Mouse (Mus musculus) stomach, embryonic 15.5 days (tissue): Measurements from ENCODE around the gene Tmem123. TPM values are rescaled to one million over a fixed set of nuclear protein-coding genes. Genes with fewer than 3 reads are reported as not detected.

Experiments used
- ATAC-seq: fragments of 200-750 bp; cut with Nextera tagmentation; 2 replicates; pipeline ENCODE4 v1.8.0; 2017; ENCODE audit warnings: low read depth, moderate number of reproducible peaks, moderate TSS enrichment; ENCODE audit not compliant: insufficient read depth, low FRiP score
- H3K27ac ChIP-seq: fragments of 300-500 bp; sonication (generic); 2 replicates; pipeline ENCODE4 v1.5.1; 2015; ENCODE audit warnings: mild to moderate bottlenecking, inconsistent platforms
- H3K27me3 ChIP-seq: fragments of 300-500 bp; sonication (generic); replicated peaks from 2 replicates; pipeline ENCODE4 v1.6.1; 2015; ENCODE audit warnings: inconsistent platforms
- H3K36me3 ChIP-seq: fragments of 300-500 bp; sonication (generic); 2 replicates; pipeline ENCODE4 v1.6.1; 2015; ENCODE audit warnings: inconsistent platforms
- H3K4me1 ChIP-seq: fragments of 300-500 bp; sonication (generic); 2 replicates; pipeline ENCODE4 v1.6.1; 2015; ENCODE audit warnings: inconsistent platforms
- H3K4me2 ChIP-seq: fragments of 300-500 bp; sonication (generic); 2 replicates; pipeline ENCODE4 v1.6.1; 2015; ENCODE audit warnings: mild to moderate bottlenecking, inconsistent platforms
- H3K4me3 ChIP-seq: fragments of 300-500 bp; sonication (generic); replicated peaks from 2 replicates; pipeline ENCODE4 v1.5.1; 2015; ENCODE audit warnings: inconsistent platforms
- H3K9ac ChIP-seq: fragments of 300-500 bp; sonication (generic); 2 replicates; pipeline ENCODE4 v1.6.1; 2015; ENCODE audit warnings: inconsistent platforms
- H3K9me3 ChIP-seq: fragments of 300-500 bp; sonication (generic); 2 replicates; pipeline ENCODE4 v1.6.1; 2016; ENCODE audit warnings: inconsistent platforms
- WGBS: fragments of 180-500 bp; shearing (Covaris S2); methylation state at CpG from one replicate; pipeline ENCODE4 v1.1.7; 2015; 5-methylcytosine and 5-hydroxymethylcytosine counted together
- polyA plus RNA-seq: library from polyadenylated mRNA; unstranded; fragments of >200 nt; fragmentation: Nextera tagmentation; extraction: Ambion mirVana; gene quantifications from 2 replicates; pipeline ENCODE4 v1.2.1, GENCODE M21; 2015

The Tmem123 gene
- polyA plus RNA-seq, 1 experiment from 2014 or later = 122 TPM

- Histone ChIP-seq H3K4me2 (no peak overlapping the region), H3K4me3 (no peak overlapping the region), H3K9me3 (no peaks in the 10 kb centered on the region), H3K4me1 (no peaks in the 10 kb centered on the region), H3K9ac (no peak overlapping the region), H3K27me3 (no peaks in the 10 kb centered on the region), H3K36me3 (peaks cover 11% of the 10 kb centered on the region), H3K27ac (no peak overlapping the region)
- 86% methylated on average over 11 of the region's 11 CpGs for WGBS
- ATAC-seq = peak; percentile 81
Observed at GRCm38 (mm10) chr9:7790580-7791084, 26.8 kb downstream of the Tmem123 start.

DNA sequence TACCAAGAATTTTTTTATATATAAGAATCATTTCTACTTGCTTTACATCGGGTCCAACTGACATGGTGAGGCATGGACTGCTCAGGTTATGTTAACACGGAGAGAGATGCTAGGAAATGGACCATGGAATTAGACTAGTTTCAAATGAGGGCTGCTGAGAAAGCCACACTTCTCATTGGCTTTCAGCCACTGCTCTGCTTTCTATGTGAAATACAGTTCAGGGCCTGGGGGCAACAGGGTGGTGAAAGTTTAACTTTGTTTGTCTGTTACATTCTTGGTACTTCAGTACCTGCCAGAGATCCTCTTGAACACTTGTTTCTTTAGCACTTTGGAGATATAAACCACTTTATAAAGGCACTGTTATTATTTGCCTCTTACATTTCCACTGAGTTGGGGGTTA, 29.7 kb downstream of the Tmem123 start:
- Histone ChIP-seq H3K27me3 (no peaks in the 10 kb centered on the region), H3K9ac (no peak overlapping the region), H3K4me2 (no peak overlapping the region), H3K27ac (no peak overlapping the region), H3K9me3 (no peaks in the 10 kb centered on the region), H3K4me1 (no peaks in the 10 kb centered on the region), H3K36me3 (peaks cover 9% of the 10 kb centered on the region), H3K4me3 (no peak overlapping the region)
- ATAC-seq = no peak
- 87% methylated on average over 2 of the region's 2 CpGs for WGBS

GRCm38 (mm10) chr9:7795581-7795980, 31.7 kb downstream of the Tmem123 start:
- no peaks in the 10 kb centered on the region for H3K27me3 ChIP-seq
- H3K36me3 ChIP-seq = peaks cover 9% of the 10 kb centered on the region
- ATAC-seq = no peak
- no peaks in the 10 kb centered on the region for H3K9me3 ChIP-seq
- no peak overlapping the region for H3K27ac ChIP-seq
- no peak overlapping the region for H3K9ac ChIP-seq
- H3K4me2 ChIP-seq = no peak overlapping the region
- H3K4me1 ChIP-seq = no peaks in the 10 kb centered on the region
- H3K4me3 ChIP-seq = no peak overlapping the region

- 76% methylated on average over 6 of the region's 6 CpGs for WGBS
- Histone ChIP-seq H3K4me2 (no peak overlapping the region), H3K27me3 (no peaks in the 10 kb centered on the region), H3K4me1 (no peaks in the 10 kb centered on the region), H3K9me3 (no peaks in the 10 kb centered on the region), H3K27ac (no peak overlapping the region), H3K9ac (no peak overlapping the region), H3K36me3 (peaks cover 8% of the 10 kb centered on the region), H3K4me3 (no peak overlapping the region)
- no peak for ATAC-seq
Observed at GRCm38 (mm10) chr9:7796129-7796864, 32.5 kb downstream of the Tmem123 start.

DNA sequence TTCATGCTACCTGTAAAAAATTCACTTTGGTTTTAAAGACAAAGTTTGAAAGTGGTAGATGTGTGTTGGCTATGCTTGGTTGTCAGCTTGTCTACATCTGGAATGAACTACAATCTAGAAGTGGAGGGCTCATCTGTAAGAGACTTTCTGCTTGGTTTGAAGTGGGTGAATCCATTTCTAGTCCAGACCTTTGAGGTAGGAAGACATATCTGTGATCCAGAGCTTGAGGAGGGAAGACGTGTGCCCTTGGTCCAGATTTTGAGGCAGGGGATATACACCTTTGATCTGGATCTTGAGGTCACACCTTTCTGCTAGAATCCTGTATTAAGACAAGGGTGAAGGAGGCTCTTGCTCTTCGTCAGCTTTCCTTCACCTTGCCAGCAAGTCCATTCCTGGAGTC, 33.7 kb downstream of the Tmem123 start:
- Histone ChIP-seq H3K27me3 (no peaks in the 10 kb centered on the region), H3K27ac (no peak overlapping the region), H3K9ac (no peak overlapping the region), H3K9me3 (no peaks in the 10 kb centered on the region), H3K4me2 (no peak overlapping the region), H3K36me3 (peaks cover 5% of the 10 kb centered on the region), H3K4me1 (no peaks in the 10 kb centered on the region), H3K4me3 (no peak overlapping the region)
- 85% methylated on average over 2 of the region's 2 CpGs for WGBS
- no peak for ATAC-seq

DNA sequence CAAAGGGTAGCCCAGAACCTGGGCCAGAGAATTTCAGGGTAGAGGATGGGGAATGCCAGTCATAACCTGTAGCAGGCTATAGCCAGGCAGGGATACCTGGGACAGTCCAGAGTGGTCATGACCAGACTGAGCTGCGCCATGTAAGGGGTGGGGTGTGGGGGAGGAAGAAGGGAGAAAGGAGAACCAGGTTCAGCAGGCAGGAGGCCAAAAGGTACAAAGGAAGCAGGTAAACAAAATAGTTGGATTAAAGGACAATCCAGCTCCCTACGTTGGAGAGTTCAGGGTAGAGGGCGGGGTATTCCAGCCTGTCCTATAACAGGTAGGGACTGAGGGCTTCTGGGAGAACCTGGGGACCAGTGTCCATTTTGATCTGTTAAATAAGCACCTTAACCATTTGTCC, 34.7 kb downstream of the Tmem123 start:
- no peak for ATAC-seq
- 88% methylated on average over 3 of the region's 3 CpGs for WGBS
- no peak overlapping the region for H3K4me3 ChIP-seq

GRCm38 (mm10) chr9:7805101-7805506, 41.3 kb downstream of the Tmem123 start:
- Histone ChIP-seq H3K4me2 (no peak overlapping the region), H3K9ac (no peak overlapping the region), H3K27me3 (no peaks in the 10 kb centered on the region), H3K27ac (no peak overlapping the region), H3K9me3 (no peaks in the 10 kb centered on the region), H3K36me3 (no peaks in the 10 kb centered on the region), H3K4me1 (no peaks in the 10 kb centered on the region), H3K4me3 (no peak overlapping the region)
- WGBS = 53% methylated on average over 5 of the region's 5 CpGs
- ATAC-seq = no peak

More for the DNA sequence above, 34.7 kb downstream of the Tmem123 start:
- H3K4me2 ChIP-seq = no peak overlapping the region
- H3K9ac ChIP-seq = no peak overlapping the region
- H3K36me3 ChIP-seq = no peaks in the 10 kb centered on the region
- no peaks in the 10 kb centered on the region for H3K9me3 ChIP-seq
- no peak overlapping the region for H3K27ac ChIP-seq
- H3K27me3 ChIP-seq = no peaks in the 10 kb centered on the region
- no peaks in the 10 kb centered on the region for H3K4me1 ChIP-seq

GRCm38 (mm10) chr9:7822758-7823157, 58.9 kb downstream of the Tmem123 start:
- Histone ChIP-seq H3K27me3 (no peaks in the 10 kb centered on the region), H3K27ac (no peak overlapping the region), H3K4me3 (no peak overlapping the region), H3K36me3 (peaks cover 23% of the 10 kb centered on the region), H3K9ac (no peak overlapping the region), H3K4me1 (no peaks in the 10 kb centered on the region), H3K4me2 (no peak overlapping the region), H3K9me3 (no peaks in the 10 kb centered on the region)
- WGBS = 74% methylated on average over 3 of the region's 3 CpGs
- no peak for ATAC-seq

DNA sequence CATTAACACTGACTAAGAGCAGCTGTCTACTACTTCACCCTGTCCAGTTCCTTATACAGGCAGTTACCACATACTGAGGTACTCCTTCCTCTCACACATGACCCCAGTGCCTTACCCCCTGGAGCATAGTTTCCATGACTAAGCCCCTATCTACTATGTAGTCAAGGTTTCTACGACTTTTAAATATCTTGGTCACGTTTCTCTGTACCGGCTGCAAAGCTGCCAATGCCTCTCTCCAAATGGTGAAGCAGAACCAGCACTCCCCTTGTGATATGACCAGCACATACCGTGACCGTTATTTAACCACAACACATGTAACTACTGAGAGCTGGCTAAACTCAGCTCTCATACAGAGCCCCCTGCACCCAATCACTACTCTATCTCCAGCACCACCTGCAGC, 61.1 kb downstream of the Tmem123 start:
- no peak overlapping the region for H3K27ac ChIP-seq
- H3K9me3 ChIP-seq = no peaks in the 10 kb centered on the region
- 0 out of 2 replicates have a peak, but pooled peaks cover 5% of the 10 kb centered on the region for H3K4me1 ChIP-seq
- H3K27me3 ChIP-seq = no peaks in the 10 kb centered on the region
- H3K4me2 ChIP-seq = no peak overlapping the region
- no peak overlapping the region for H3K4me3 ChIP-seq
- H3K9ac ChIP-seq = no peak overlapping the region
- ATAC-seq = no peak
- 90% methylated on average over 5 of the region's 5 CpGs for WGBS
- peaks cover 12% of the 10 kb centered on the region for H3K36me3 ChIP-seq

- WGBS = 88% methylated on average over 4 of the region's 4 CpGs
- ATAC-seq = no peak
Observed at GRCm38 (mm10) chr9:7828706-7829105, 64.9 kb downstream of the Tmem123 start.

DNA sequence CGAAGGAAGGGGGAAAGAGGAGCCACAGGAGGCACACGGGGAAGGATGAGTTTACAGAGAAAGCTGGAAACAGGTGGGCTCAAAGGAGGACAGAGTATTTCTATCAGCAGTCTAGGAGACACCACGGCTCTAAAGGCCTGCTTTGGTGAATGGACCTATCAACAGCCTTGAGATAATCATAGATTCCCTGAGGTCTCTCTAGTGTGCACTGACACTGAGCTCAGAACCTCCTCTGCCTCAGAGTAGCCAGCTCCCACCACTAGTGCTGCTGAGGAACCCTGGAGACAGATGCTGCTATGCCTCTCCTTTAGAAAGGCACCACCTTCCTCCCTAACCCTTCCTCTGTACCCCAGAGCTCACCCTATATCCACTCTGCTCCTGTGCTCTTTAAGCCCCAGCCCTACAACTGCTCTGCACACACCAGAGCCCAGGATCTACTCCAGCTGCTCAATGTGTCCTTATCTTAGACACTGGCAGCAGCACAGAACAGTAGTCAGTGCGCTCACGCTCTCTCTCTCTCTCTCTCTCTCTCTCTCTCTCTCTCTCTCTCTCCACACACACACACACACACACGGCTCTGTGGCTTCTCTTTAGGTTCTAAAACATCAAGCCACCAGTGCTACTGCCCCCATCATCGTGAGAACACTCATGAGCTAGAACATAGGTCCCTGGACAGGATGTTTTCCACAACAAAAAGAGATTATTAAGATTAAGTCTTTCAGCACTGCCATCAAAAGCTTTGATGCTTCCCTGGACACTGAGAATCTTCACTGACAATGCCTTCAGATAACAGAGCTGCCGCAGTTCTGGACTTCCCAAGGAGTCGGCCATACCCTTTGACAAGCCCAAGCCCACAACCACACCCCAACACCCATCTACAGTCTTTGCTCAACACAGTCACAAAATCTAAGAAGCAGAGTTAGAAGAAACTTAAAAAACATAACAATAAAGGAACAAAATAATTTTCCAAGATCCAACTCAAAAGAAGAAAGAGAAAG, 66.0 kb downstream of the Tmem123 start:
- Histone ChIP-seq H3K9me3 (no peaks in the 10 kb centered on the region), H3K4me3 (no peak overlapping the region), H3K36me3 (0 out of 2 replicates have a peak, but pooled peaks cover 7% of the 10 kb centered on the region), H3K27ac (no peak overlapping the region), H3K27me3 (no peaks in the 10 kb centered on the region), H3K4me2 (no peak overlapping the region), H3K4me1 (peaks cover 13% of the 10 kb centered on the region; the same call in 1 of the 2 replicates), H3K9ac (no peak overlapping the region)
- peak; percentile 87 for ATAC-seq
- 72% methylated on average over 9 of the region's 9 CpGs for WGBS

More at GRCm38 (mm10) chr9:7828706-7829105, 64.9 kb downstream of the Tmem123 start:
- H3K4me2 ChIP-seq = no peak overlapping the region
- H3K4me1 ChIP-seq = 0 out of 2 replicates have a peak, but pooled peaks cover 11% of the 10 kb centered on the region
- H3K27me3 ChIP-seq = no peaks in the 10 kb centered on the region
- H3K27ac ChIP-seq = no peak overlapping the region
- H3K9ac ChIP-seq = no peak overlapping the region
- no peaks in the 10 kb centered on the region for H3K9me3 ChIP-seq
- H3K4me3 ChIP-seq = no peak overlapping the region
- H3K36me3 ChIP-seq = 0 out of 2 replicates have a peak, but pooled peaks cover 1% of the 10 kb centered on the region
